Mouse (Mus musculus) embryo, embryonic 10.5 days (tissue): ENCODE data around the gene Pcif1.
A peak's percentile ranks its signal among the peaks of the same experiment; 100 is the strongest.
"Not testable (repeated sequence)": the region's sequence is repeated elsewhere in the genome, so short reads cannot be mapped to it uniquely, and the experiment has no call there.

Source experiments
- DNase-seq: peaks from one replicate; pipeline ENCODE4 v3.0.0-alpha.2; 2015; ENCODE audit warnings: low spot score

Pcif1 gene

GRCm38 (mm10) chr2:164866741-164867551 lies 12.2 kb upstream of the Pcif1 start:
- no peak for DNase-seq

- DNase-seq = no peak
These were observed 11.5 kb upstream of the Pcif1 start for GRCm38 (mm10) chr2:164867566-164867965.

GRCm38 (mm10) chr2:164868491-164868890 lies 10.6 kb upstream of the Pcif1 start:
- DNase-seq = no peak

- no peak for DNase-seq
These were observed 7.4 kb upstream of the Pcif1 start for GRCm38 (mm10) chr2:164871602-164872303.

GRCm38 (mm10) chr2:164873621-164874020 lies 5.5 kb upstream of the Pcif1 start:
- no peak for DNase-seq

DNA sequence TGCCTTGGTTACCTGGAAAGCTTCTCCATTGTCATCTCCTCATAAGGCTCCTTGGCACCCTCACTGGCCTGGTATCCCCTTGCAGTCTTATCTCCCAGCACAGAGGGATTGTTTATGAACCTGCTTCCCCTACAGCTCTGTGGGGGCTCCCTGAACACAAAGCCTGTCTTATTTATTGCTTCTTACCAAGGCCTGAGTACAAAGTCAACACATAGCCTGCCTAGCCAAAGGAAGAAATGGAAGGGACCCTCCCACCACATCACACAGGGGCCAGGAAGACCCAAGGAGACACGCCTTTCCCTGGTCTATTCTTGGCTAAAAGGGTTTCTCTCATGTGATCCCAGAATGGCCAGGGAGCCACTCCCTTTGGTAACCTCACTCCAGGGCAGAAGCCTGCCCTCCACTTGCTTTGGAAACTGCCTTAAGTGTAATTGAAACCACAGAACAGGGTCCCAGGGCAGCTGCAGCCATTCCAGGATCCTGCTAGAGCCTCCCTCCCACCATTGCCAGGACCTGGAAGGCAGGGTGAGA lies 4.8 kb upstream of the Pcif1 start:
- DNase-seq = no peak

DNA sequence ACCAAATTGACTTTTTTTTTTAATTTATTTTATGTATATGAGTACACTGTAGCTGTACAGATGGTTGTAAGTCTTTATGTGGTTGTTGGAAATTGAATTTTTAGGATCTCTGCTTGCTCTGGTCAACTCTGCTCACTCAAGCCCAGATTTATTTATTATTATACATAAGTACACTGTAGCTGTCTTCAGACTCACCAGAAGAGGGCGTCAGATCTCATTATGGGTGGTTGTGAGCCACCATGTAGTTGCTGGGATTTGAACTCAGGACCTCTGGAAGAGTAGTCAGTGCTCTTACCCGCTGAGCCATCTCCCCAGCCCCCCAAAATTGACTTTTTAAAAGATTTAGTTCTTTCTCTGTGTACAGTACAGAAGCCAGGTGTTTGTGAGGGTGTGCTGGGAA lies 3.5 kb upstream of the Pcif1 start:
- not testable (repeated sequence) for DNase-seq

- not testable (repeated sequence) for DNase-seq
These were observed 1.5 kb upstream of the Pcif1 start for GRCm38 (mm10) chr2:164877376-164878215.

DNA sequence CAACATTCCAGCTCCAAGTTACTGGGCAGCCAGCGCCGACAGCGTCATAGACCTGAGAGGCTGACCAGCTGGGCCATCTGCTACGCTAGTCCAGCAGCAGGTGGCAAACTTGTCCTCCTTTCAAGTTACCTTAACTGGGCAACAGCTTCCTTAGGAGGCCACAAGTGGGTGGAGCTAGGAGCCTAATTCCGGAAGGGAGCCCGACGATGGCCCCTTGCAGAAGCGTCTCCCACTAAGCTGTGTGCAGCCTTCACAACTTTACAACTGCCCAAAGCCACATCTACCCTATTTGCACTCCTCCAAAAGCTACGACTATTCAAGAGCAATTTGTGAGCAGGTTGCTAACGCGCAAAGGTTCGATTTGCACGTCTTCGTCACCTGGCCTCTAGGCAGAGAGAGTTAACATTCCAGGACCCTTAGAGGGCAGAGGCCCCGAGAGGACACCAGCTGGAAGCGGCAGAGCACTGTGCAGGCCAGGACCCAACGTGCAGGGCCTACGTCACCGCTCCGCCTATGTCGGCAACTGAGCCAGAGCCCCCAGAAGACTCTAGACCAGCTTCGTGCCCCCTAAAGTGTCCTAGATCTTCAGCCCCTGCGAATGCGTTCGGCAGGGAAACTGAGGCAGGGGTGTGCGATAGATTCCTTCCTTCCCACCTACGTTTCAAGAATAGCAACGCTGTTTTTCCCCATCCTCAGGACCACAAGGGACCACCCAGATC lies 436 bp upstream of the Pcif1 start:
- peak; percentile 72 for DNase-seq

DNA sequence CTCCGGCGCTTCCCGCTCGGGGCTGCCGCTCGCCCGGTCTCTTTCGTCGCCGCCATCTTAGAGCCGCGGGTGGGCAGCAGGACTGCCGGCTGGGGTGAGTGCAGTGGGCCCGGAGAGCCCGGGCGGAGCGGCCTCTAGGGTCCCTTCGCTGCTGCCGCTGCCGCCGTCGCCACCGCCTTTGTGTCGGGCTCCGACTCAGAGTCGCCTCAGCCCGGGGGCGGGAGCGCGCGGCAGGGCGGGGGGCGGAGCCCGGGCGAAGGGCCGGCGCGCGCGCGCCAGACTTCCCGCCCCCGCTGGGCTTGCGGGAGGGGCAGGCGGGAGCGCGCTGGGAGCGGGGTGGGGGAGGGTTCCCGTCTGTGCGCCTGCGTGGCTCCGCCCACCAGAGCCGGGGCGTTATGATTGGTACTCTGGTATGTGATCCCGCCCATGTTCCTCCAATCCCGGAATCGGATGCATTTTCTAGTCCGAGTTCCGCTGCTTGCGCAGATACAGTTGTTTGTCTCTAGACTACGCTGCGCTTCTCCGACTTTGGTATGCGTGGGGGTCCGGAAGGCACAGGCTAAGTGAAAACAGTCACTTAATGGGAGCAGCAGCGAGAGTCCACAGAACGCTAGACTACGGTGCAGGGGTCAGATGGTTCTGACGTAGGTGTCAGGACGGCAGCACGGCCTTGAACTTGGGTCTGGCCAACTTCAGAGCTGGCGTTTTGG lies 619 bp downstream of the Pcif1 start:
- peak; percentile 97 for DNase-seq

DNA sequence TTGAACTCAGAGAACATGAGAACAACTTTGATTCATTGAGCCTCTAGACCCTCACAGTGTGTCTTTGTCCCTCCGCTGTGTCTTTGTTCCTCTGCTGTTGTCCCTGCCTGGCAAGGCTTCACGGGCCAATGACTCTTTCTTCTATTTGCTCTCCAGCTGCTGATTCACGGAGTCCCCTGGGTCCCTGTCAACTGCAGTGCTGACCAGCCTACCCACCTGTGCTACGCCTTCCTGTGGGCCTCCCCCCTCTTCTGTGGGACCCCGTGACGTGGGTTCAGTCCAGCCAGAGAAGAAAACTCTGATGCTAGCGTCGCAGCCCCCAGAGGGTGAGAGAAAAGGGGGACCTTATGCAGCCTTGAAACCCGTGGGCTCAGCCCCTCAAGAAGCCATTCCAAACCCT lies 3.5 kb downstream of the Pcif1 start:
- DNase-seq = peak; percentile 50

GRCm38 (mm10) chr2:164885788-164886187 lies 6.7 kb downstream of the Pcif1 start:
- no peak for DNase-seq

- no peak for DNase-seq
These were observed 7.5 kb downstream of the Pcif1 start for GRCm38 (mm10) chr2:164886617-164887016.

GRCm38 (mm10) chr2:164888996-164889395 lies 9.9 kb downstream of the Pcif1 start:
- no peak for DNase-seq

- no peak for DNase-seq
These were observed 10.9 kb downstream of the Pcif1 start for GRCm38 (mm10) chr2:164889960-164890359.

- no peak for DNase-seq
These were observed 11.4 kb downstream of the Pcif1 start for GRCm38 (mm10) chr2:164890411-164891049.

- no peak for DNase-seq
These were observed 12.1 kb downstream of the Pcif1 start for GRCm38 (mm10) chr2:164891056-164891834.

- DNase-seq = no peak
These were observed 13.0 kb downstream of the Pcif1 start for GRCm38 (mm10) chr2:164891908-164892695.

GRCm38 (mm10) chr2:164892696-164893216 lies 13.7 kb downstream of the Pcif1 start:
- DNase-seq = no peak
